Mouse (Mus musculus) thymus, postnatal 25 days (tissue): ENCODE results near the gene Ckm.

ENCODE experiments used
- DNase-seq: peaks from one replicate; pipeline ENCODE4 v3.0.0; 2022

Gene Ckm

GRCm38 (mm10) chr7:19404476-19404875, at the start of gene Ckm:
Ckm (plus strand) TSS chr7:19404776.
- DNase-seq, result no peak

- DNase-seq, result no peak
Measured at GRCm38 (mm10) chr7:19354991-19355390, 49.6 kb upstream of the Ckm start.

- no peak for DNase-seq
Measured at GRCm38 (mm10) chr7:19356311-19356710, 48.3 kb upstream of the Ckm start.

DNA sequence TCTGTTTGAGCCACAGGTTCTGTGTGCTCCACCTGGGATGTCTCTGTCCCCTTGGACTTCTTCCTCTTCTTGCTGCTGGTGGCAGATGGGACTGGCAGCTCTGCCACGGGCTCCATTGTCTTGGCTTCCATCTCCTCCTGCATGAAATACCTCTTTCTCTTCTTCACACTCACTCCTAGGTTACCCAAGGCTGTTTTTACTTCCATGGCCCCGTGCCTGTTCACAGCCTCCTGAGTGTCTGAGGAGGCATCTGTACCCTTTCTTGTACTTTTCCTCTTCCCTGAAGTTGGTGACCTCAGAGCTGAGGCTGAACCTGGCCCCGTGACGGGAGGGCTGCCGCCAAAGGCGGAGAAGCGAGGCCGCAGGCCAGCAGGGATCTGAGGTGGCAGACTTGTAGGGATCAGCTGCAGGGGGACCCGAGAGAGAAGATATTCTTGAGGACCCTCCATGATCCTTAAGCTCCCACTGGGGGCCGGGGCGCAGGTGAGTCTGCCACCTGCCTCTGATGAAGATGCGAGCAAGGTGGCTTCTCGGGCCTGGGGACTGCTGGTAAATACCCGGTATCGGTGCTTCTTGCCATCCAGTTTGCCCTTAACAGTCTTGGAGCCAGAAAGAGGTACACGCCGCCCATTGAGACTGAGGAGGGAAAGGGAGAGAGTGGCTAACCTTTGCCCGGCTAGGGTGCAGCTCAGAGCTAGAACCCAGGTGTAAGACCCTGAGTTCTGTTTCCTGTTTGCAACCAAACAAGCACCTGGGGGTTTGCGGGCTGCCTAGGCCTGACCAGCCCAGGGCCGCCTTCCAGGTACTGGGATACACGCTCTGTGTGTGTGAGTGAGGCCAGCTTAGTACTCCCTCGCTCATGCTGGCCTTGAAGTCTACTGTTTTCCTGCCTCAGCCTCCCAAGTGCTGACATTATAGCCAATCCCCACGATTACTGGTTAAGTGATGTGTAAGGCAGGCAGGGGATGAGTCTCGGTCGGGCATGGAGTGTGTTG, 46.9 kb upstream of the Ckm start:
- DNase-seq, result no peak

- DNase-seq, result no peak
Measured at GRCm38 (mm10) chr7:19358634-19359033, 45.9 kb upstream of the Ckm start.

- DNase-seq, result peak; percentile 85
Measured at GRCm38 (mm10) chr7:19359299-19359891, 45.2 kb upstream of the Ckm start, which contains the start of the genes Cd3eap and Ppp1r13l. Cd3eap (minus strand) TSS chr7:19359483. Ppp1r13l (plus strand) TSS chr7:19359749.

- DNase-seq, result peak; percentile 71
Measured at GRCm38 (mm10) chr7:19359892-19360641, 44.5 kb upstream of the Ckm start.

GRCm38 (mm10) chr7:19360944-19361343, 43.6 kb upstream of the Ckm start:
- DNase-seq, result peak; percentile 61

- DNase-seq, result peak; percentile 80
Measured at GRCm38 (mm10) chr7:19361720-19362119, 42.9 kb upstream of the Ckm start.

DNA sequence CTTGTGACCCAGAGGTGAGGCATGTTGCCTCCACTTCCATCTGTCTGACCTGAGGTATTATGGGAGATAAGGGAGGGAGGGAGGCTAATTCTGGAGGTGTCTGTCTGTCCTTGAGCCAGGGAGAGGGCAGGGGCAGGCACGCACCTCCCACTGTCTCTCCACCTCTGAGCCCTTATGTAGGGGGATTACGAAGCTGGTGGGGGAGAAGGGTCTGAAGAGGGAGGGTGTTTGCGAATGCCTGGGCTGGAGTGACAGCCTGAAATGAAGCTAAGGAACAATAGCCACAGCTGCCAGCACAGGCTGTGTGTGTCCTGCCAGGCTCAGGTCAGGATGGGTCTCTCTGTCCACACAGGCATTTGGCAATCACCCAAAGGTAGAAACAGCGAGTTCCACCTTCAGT, 42.3 kb upstream of the Ckm start:
- DNase-seq, result no peak

- peak; percentile 81 for DNase-seq
Measured at GRCm38 (mm10) chr7:19363881-19364280, 40.7 kb upstream of the Ckm start.

DNA sequence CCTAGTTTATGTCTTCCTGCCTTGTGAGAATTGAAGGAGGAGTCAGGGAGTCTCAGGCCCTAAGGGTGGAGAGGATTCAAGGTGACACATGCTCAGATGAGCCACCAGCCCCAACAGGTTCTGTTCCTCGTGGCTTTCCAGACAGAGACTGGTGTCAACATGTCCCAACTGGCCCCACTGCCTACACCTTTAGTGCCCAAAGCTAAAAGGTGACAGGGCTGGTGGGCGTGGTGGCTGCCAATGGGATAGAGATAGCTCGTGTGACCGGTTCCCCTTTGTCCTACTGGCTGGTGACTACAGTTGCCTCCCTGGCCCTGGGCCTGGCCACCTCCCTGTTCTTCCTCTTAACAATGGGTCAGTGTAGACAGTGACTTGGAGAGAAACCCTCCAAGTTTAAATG, 39.2 kb upstream of the Ckm start:
- no peak for DNase-seq

DNA sequence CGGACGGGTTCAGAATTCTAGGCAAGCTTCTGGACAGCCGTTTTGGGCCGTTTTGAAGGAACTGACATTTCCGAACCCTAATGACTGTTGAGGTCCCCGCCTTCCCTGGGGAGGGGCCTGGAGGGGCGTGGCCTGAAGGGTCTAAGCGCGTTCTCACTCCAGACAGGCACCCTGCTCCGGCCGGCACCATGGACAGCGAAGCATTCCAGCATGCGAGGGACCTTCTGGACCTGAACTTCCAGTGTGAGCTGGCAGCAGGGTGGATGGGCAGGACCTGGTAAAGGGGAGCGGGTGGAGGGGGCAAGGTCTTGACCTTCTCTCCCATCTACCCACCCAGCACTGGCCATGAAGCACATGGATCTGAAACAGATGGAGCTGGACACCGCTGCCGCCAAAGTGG, 36.2 kb upstream of the Ckm start:
- DNase-seq, result no peak

DNA sequence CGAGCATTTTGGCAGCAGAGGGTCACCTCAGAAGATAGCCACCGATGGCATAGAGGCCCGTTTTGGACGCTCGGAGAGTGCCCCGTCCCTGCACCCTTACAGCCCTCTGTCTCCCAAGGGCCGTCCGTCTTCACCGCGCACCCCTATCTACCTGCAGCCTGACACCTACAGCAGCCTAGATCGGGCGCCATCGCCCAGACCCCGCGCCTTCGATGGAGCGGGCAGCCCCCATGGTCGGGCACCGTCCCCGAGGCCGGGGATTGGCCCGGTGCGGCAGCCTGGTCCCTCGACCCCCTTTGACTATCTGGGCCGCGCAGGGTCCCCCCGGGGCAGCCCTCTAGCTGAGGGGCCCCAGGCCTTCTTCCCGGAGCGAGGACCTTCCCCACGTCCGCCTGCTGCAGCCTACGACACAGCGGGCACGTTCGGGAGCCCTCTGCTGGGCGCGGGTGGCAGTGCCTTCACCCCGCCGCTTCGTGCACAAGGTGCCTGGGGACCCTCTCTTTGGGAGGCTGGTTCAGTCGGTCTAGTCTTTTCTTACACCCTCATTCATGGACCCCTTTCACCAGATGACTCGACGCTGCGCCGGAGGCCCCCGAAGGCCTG, 34.7 kb upstream of the Ckm start:
- DNase-seq, result peak; percentile 83

DNA sequence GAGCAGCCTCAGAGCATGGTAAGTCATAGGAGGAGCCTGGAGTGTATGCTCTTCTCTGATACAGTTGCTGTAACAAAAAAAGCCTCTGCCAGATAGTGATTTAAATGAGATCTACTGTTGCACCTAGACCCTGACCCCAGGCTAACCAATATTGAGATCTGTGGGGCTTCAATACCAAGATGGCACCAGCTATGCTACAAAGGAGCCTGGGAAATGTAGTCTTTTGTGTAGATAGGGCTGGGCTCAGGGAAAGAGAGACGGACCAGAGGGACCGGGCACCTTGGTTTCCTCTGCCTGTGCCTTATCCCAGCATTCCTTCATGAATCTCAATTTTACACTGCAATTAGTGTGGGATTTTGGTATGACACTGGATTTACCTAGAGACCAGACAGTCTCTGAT, 31.2 kb upstream of the Ckm start:
- no peak for DNase-seq

GRCm38 (mm10) chr7:19375368-19375767, 29.2 kb upstream of the Ckm start:
- DNase-seq, result no peak

- no peak for DNase-seq
Measured at GRCm38 (mm10) chr7:19376019-19376418, 28.6 kb upstream of the Ckm start.

DNA sequence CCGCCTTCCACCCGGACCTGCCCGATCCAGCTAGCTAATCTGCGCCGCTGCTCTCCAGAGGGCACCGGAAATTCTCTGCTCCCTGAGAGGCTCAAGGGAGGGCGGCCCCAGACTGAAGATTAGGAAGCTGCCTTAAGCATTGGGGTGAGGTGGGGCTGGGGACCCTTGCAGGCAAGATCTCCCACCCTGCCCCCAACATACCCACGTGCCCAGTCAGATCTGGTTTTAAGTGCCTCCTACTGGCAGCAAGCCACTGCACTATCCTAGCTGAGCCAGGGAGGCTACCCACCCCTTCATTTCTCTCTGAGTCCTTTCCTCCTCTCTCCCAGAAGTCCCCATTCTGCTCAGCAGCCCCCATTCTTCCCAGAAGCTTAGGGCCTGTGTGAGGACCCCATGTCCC, 26.5 kb upstream of the Ckm start:
- DNase-seq, result no peak

DNA sequence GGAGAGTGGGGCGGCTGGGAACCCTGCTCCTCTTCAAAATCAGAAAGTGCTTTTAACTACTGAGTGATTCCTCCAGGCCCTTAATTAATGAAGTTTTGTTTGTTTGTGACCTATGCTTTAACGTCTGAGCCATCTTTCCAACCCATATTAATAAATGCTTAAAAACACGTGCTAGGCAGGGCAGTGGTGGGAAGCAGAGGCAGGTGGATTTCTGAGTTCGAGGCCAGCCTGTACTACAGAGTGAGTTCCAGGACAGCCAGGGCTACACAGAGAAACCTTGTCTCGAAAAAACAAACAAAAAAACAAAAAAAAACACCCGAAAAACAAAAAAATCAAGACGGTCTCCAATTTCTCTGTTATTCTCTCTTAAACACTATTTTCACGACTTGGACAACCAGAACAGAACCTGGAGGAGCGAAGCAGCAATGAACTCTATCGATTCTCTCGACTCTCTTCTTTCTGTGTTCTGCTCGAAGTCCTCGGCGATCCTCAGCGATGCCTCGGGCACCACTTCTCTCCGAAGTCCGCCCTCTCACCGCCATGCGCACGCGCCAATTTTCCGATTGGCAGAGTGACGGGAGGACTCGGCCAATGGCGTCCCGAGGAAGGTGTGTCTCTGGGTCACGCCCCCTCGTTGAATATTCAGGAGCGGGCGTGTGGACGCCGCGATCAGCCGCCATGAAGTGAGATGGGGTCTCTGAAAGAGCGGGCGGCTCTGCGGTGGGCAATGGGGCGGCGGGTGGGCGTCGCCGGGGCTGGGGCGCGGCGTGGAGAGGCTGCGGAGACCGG, 23.0 kb upstream of the Ckm start, which contains the start of gene Ercc2:
Gene Ercc2, plus strand, starts transcription at position 634 of the 789 bp plus-strand sequence.
- peak; percentile 99 for DNase-seq

GRCm38 (mm10) chr7:19382166-19382541, 22.4 kb upstream of the Ckm start:
- DNase-seq, result no peak

GRCm38 (mm10) chr7:19383708-19384107, 20.9 kb upstream of the Ckm start:
- no peak for DNase-seq
